Mouse (Mus musculus): ENCODE results near the gene Hsf5. TPM values are rescaled to one million over a fixed set of nuclear protein-coding genes. Genes with fewer than 3 reads are reported as not detected.

Hsf5 gene
- polyA plus RNA-seq, 1 experiment from 2014 or later, result 0.09 TPM

DNA sequence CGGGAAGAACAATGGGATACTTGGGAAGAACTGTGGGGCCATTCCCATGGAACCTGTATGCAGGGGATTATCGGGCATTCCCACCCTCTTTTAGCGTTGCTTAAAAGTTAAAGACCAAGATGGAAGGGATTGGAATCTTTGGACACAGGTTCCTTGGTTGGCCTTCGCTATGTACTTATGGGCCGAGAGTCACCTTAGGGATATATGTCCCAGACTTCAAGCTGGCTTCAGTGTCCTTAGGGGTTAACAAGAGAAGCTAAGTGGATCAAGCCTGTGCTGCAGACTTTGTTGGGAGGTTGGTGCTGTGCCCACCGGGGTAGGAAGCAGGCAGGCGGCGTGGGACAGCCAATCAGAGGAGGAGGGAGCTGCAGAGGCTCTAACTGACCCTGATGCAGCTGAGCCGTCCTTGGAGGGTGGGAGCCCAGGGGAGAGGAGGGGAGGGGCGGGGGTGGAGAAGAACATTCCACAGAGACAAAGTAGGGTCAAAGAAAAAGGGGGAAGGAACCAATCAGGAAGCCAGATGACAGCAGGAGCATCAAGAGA is 36.4 kb upstream of the Hsf5 start:
- no peak for ATAC-seq (replicated peaks; ENCODE audit: insufficient number of reproducible peaks, insufficient read depth, low FRiP score, low read depth)
- Histone ChIP-seq H3K9me3 (replicated peaks) (no peaks in the 10 kb centered on the region), H3K36me3 (no peaks in the 10 kb centered on the region), H3K27me3 (no peaks in the 10 kb centered on the region), H3K4me2 (no peak overlapping the region), H3K4me1 (replicated peaks) (peaks cover 40% of the 10 kb centered on the region), H3K4me3 (no peak overlapping the region), H3K27ac (no peak overlapping the region), H3K9ac (no peak overlapping the region)
- WGBS, result 54% methylated on average over 10 of the region's 10 CpGs

DNA sequence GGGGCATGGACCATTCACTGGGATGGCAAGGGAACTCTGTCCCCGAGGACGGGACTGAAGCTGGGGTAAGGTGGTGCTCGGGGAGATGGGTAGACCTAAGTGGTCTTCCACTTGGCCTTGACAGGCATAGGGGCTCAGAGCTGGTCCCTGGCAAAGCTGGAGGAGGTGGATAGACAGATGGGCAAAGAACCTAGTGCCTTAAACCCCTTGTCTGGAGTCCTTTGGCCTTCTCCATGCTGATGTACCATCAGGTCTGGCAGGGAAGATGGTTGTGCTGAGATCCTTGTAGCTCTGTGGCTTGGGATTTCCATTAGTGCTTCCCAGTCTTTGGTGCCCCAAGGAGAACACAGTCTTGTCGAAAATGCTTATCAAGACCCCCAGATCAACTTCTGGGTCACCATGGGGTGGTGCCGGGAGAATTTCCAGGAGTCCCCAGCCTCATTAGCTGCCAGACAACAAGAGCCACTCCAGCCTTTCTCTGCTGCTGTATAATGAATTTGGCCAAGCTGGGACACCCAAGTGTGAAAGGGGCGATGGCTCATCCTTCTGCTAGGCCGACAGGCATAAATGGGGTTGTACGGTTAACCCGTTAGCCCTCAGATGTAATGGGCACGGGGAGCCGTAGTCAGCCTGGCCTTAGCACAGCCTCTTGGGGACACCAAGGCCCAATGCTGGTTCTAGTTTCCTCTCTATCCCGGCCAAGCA is 35.7 kb upstream of the Hsf5 start:
- 83% methylated on average over 12 of the region's 12 CpGs for WGBS
- H3K27me3 ChIP-seq, result no peaks in the 10 kb centered on the region
- H3K4me3 ChIP-seq, result no peak overlapping the region
- peaks cover 40% of the 10 kb centered on the region for H3K4me1 ChIP-seq (replicated peaks)
- no peak overlapping the region for H3K4me2 ChIP-seq
- no peak overlapping the region for H3K27ac ChIP-seq
- H3K9me3 ChIP-seq (replicated peaks), result no peaks in the 10 kb centered on the region
- ATAC-seq (replicated peaks; ENCODE audit: insufficient number of reproducible peaks, insufficient read depth, low FRiP score, low read depth), result no peak
- H3K9ac ChIP-seq, result no peak overlapping the region
- H3K36me3 ChIP-seq, result no peaks in the 10 kb centered on the region

DNA sequence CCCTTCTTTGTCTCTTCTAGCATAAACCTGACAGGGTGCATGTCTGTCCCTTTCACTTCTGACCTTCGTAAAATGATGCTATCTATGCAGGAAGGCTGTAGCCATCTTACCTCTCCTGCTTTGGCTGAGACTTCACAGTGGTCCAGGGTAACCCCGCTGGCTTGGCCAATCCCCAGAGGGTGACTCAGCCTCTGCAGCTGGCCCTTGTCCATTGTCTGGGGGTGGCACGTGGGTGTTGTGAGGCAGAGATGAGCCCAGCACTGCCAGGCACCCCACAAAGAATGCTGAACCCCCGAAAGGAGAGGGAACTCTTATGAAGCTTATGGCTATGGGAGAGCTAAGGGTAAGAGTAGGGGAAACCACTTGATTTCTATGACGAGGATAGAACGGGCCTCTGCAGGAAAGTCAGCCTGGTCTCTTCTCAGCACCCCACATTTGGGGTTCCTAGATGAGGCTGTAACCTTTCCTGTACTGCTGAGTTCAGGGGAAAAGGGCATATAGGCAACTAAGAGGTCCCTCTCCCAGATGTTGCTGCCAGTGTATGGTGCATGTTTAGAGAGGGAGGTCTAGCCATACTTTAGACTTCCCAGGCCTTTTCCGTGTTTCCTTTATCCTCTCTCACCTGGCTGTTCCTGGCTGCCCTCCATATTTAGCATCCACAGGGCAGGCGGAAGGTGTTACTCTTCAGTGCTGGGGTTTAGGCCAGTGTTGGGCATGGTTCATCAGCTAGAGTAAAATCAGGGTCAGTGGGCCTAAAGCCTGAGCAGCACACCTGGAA is 34.8 kb upstream of the Hsf5 start:
- Histone ChIP-seq H3K4me3 (no peak overlapping the region), H3K36me3 (no peaks in the 10 kb centered on the region), H3K27me3 (no peaks in the 10 kb centered on the region), H3K27ac (no peak overlapping the region), H3K4me1 (replicated peaks) (peaks cover 40% of the 10 kb centered on the region), H3K4me2 (no peak overlapping the region), H3K9ac (no peak overlapping the region), H3K9me3 (replicated peaks) (no peaks in the 10 kb centered on the region)
- ATAC-seq (replicated peaks; ENCODE audit: insufficient number of reproducible peaks, insufficient read depth, low FRiP score, low read depth), result no peak
- 76% methylated on average over 8 of the region's 8 CpGs for WGBS

DNA sequence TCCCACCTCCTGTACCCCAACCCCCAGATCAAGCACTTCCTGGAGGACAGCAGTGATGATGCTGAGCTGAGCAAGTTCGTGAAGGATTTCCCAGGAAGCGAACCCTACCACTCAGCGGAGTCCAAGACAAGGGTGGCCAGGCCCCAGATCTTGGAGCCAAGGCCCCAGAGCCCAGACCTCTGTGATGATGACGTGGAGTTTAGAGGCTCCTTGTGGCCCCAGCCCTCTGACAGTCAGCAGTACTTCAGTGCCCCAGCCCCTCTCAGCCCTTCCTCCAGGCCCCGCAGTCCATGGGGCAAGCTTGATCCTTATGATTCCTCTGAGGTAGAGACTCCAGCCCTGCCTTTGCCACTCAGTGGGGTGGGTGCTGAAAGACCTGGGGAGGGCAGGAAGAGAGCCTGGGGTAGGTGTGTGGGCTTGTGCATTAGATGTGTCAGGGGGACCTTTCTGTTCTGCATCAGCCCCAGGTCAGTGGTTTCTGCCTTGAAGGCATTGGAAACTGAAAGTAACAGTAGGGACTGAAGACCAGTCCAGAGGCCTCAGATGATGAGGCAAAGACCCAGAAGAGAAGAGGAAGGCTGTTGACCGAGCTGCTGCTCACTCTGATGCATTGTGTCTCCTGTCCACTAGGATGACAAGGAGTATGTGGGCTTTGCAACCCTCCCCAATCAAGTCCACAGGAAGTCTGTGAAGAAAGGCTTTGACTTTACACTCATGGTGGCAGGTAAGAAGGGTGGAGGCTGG is 33.5 kb upstream of the Hsf5 start:
- H3K4me3 ChIP-seq, result no peak overlapping the region
- ATAC-seq (replicated peaks; ENCODE audit: insufficient number of reproducible peaks, insufficient read depth, low FRiP score, low read depth), result no peak
- H3K4me1 ChIP-seq (replicated peaks), result peaks cover 29% of the 10 kb centered on the region
- no peaks in the 10 kb centered on the region for H3K27me3 ChIP-seq
- no peaks in the 10 kb centered on the region for H3K9me3 ChIP-seq (replicated peaks)
- H3K36me3 ChIP-seq, result no peaks in the 10 kb centered on the region
- no peak overlapping the region for H3K9ac ChIP-seq
- H3K4me2 ChIP-seq, result no peak overlapping the region
- 77% methylated on average over 6 of the region's 6 CpGs for WGBS
- no peak overlapping the region for H3K27ac ChIP-seq

DNA sequence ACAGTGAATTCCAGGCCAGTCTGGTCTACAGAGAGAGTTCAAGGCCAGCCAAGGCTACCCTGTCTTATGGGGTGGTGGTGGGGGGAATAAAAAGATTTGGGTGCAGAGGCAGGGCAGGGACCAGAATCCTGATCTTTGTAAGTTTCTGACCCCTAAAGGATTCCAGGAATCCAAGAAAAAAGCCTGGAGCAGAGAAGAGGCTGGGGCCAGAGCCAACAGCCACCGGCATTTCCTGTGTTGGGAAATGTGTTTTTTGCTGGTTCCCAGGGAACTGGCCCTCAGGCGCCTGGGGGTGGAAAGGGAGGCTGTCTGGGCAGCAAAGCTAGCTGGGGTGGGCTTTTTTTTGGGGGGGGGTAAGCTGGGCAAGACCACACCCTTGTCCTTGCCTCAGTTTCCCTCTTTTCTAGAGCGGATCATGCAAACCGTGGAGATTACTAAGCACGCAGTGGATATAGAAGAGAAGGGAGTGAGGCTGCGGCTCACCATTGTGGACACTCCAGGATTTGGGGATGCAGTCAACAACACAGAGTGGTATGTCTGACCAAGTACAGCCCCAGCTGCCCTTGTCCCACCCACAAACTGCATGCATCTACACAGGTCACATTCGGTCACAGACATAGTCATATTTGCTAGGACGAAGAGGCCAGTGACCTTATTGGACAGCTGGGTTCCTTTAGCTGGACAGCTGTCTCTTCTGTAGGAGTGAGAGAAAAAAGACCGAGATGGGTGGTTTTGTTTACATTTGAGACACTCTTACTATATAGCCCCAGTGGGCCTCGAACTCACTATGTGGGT is 32.1 kb upstream of the Hsf5 start:
- Histone ChIP-seq H3K27me3 (no peaks in the 10 kb centered on the region), H3K36me3 (no peaks in the 10 kb centered on the region), H3K4me2 (no peak overlapping the region), H3K4me1 (replicated peaks) (peaks cover 21% of the 10 kb centered on the region), H3K9me3 (replicated peaks) (no peaks in the 10 kb centered on the region), H3K4me3 (no peak overlapping the region), H3K27ac (peak overlapping the region; percentile 74), H3K9ac (no peak overlapping the region)
- 71% methylated on average over 10 of the region's 10 CpGs for WGBS
- ATAC-seq (replicated peaks; ENCODE audit: insufficient number of reproducible peaks, insufficient read depth, low FRiP score, low read depth), result no peak

DNA sequence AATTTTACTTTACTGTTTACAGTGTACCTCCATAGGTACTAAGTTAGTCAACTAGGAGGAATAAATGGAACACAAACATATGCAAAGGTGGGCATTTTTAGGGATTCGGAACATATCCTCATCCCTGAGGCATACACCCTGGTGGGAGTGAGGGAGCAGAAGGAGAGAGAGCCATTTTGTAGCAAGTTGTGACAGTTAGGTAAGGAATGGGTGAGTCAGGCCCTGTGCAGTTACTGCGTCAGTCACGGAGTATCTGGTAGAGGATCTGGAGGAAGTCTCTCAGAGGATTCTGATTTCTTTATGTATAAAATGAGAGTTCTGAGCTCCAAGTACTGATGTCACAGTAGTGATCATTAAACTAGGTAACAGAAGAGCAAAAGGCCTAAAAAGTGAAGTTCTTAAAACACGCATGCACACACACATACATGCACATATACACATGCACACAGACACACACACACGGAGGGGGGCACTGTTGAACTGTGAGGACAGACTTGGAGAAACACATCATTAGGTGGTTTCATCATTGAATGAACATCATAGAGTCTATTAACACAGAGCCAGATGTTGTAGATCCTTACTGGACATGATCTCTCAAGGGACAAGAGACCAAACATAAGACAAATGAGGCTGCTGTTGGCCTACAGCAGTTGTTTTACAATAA is 29.6 kb upstream of the Hsf5 start:
- Histone ChIP-seq H3K9ac (no peak overlapping the region), H3K36me3 (no peaks in the 10 kb centered on the region), H3K27me3 (no peaks in the 10 kb centered on the region), H3K9me3 (replicated peaks) (no peaks in the 10 kb centered on the region), H3K27ac (no peak overlapping the region), H3K4me1 (replicated peaks) (peaks cover 24% of the 10 kb centered on the region), H3K4me2 (no peak overlapping the region), H3K4me3 (no peak overlapping the region)
- no peak for ATAC-seq (replicated peaks; ENCODE audit: insufficient number of reproducible peaks, insufficient read depth, low FRiP score, low read depth)
- WGBS, result 88% methylated on average over 5 of the region's 5 CpGs

DNA sequence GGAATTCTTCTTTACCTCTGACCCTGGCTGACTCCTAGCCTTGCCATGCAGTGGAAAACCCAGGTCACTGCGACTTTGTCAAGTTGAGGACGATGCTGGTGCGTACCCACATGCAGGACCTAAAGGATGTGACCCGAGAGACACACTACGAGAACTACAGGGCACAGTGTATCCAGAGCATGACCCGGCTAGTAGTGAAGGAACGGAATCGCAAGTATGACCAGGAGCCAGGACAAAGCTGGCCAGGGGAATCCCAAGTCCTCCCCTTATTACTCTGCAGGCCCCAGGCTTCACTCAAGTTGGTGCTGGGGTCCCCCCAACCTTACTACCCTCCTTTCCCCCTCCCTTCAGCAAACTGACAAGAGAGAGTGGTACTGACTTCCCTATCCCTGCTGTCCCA is 27.4 kb upstream of the Hsf5 start:
- no peaks in the 10 kb centered on the region for H3K27me3 ChIP-seq
- H3K36me3 ChIP-seq, result no peaks in the 10 kb centered on the region
- peaks cover 30% of the 10 kb centered on the region for H3K4me1 ChIP-seq (replicated peaks)
- H3K4me3 ChIP-seq, result no peak overlapping the region
- peak overlapping the region; percentile 70 for H3K4me2 ChIP-seq
- H3K27ac ChIP-seq, result no peak overlapping the region
- H3K9ac ChIP-seq, result no peak overlapping the region
- 86% methylated on average over 8 of the region's 8 CpGs for WGBS
- no peak for ATAC-seq (replicated peaks; ENCODE audit: insufficient number of reproducible peaks, insufficient read depth, low FRiP score, low read depth)
- no peaks in the 10 kb centered on the region for H3K9me3 ChIP-seq (replicated peaks)

DNA sequence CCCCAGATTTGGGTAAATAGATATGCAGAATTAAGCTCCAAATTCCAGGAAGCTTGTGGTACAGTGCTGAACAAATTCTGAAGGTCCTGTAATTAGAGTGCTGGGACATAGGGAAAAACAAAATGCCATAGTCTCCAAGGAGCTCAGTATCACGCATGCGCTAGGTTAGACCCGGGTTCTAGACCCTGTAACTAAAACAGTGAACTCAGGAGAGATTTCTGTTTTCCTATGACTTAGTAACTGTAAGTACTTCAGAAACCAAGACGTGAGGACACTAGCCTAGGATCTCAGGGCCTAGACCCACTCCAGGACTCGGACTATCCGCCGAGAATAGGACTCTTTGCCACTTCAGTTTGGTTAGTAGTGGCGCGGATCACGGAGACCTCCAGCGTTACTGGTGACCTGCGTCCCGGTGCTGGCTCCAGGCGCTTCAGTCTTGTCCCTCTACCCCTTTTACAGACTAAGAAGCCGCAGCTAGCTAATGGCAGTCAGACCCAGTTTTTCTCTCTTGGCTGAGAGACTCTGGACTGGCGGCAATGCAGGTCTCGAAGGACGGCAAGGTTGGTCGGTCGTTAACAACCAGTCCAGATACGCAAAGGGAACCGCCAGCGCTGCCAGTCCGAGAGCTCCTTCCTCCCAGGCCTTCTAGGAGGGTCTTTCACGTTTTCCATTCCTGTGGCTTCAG is 26.0 kb upstream of the Hsf5 start:
- Histone ChIP-seq H3K4me1 (replicated peaks) (peaks cover 41% of the 10 kb centered on the region), H3K36me3 (no peaks in the 10 kb centered on the region), H3K27me3 (no peaks in the 10 kb centered on the region), H3K9ac (peak overlapping the region; percentile 81), H3K4me2 (peak overlapping the region; percentile 70), H3K27ac (peak overlapping the region; percentile 93), H3K9me3 (replicated peaks) (no peaks in the 10 kb centered on the region), H3K4me3 (peak overlapping the region; percentile 70)
- ATAC-seq (replicated peaks; ENCODE audit: insufficient number of reproducible peaks, insufficient read depth, low FRiP score, low read depth), result no peak
- whole genome bisulfite sequencing, result 2% methylated on average over 25 of the region's 25 CpGs

DNA sequence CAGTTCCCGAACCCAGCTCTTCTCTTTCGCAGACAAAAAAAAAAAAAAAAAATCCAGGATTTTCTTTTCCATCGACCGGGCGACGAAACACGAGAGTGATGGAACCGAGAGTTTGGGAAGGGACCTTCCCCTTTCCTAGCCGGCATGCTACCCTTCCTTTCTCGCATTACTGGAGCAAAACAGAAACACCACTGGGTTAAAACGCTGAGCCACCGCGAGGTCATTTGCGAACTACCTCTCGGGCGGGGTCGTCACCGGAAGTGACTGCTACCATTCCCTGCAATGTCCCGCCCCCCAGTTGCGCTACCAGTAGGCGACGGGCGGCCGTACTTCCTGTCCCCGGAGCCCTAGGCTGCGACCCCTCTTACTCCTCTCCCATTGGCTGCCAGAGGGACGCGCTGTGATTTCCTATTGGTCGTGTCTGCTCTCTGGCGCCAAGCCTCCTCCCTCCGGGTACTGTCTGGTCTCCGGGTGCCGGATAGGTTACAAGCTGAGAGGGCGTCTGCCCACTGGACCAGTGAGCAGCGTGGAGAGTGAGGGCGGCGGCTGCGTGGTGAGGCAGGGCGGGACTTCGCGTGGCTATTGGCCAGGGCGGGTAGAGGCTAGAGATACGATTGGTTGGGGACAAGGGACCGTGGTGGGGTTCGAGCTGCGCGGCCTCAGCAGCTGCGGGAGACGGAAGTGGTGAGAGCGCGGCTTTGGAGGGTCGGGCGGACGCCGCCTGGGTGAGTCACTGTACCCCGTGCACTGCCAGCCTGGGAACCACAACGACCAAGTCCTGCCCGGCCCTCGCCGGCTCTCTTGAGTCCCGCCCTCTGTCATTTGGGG is 25.2 kb upstream of the Hsf5 start, which contains the start of gene Mtmr4:
Mtmr4 (plus strand) TSS at position 637 of the 828 bp plus-strand sequence.
- under 1% methylated on average over 60 of the region's 61 CpGs for WGBS
- Histone ChIP-seq H3K9ac (peak within 1 kb of the TSS; percentile 81), H3K4me2 (peak within 1 kb of the TSS; percentile 70), H3K27ac (peak within 1 kb of the TSS; percentile 93), H3K4me3 (peak within 1 kb of the TSS; percentile 70), H3K36me3 (no peaks in the 10 kb centered on the region), H3K9me3 (replicated peaks) (no peaks in the 10 kb centered on the region), H3K27me3 (no peaks in the 10 kb centered on the region), H3K4me1 (replicated peaks) (peaks cover 49% of the 10 kb centered on the region)
- ATAC-seq (replicated peaks; ENCODE audit: insufficient number of reproducible peaks, insufficient read depth, low FRiP score, low read depth), result peak; percentile 98
